Mouse (Mus musculus): ENCODE data around the gene Vmn2r120. TPM values are rescaled to one million over a fixed set of nuclear protein-coding genes. Genes with fewer than 3 reads are reported as not detected.
"Not testable (repeated sequence)": the region's sequence is repeated elsewhere in the genome, so short reads cannot be mapped to it uniquely, and the experiment has no call there.

The Vmn2r120 gene
- not detected in 2 replicates for polyA plus RNA-seq (2012; rRNA removed)

DNA sequence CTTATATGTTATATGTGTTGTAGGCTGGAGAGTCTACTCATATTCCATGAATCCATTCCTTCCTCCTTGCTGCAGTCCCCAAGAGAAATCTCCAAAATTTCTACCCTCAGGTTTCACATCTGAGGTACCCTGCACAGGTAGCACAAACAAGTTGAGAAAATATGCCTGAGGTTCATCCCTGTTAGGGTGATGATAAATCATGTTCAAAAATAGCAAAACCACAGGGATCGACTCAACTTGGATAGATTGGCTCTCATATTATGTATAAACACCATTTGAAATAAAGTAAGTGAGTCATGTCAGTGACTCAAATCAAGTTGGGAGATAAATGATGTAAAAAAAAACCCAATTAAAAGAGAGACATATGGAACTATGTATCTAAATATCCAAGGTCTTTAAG, at the start of gene Vmn2r120:
Gene Vmn2r120 (minus strand): TSS at position 101 of the 400 bp plus-strand sequence.
- DNase-seq (ENCODE audit: low read depth): no peak

DNA sequence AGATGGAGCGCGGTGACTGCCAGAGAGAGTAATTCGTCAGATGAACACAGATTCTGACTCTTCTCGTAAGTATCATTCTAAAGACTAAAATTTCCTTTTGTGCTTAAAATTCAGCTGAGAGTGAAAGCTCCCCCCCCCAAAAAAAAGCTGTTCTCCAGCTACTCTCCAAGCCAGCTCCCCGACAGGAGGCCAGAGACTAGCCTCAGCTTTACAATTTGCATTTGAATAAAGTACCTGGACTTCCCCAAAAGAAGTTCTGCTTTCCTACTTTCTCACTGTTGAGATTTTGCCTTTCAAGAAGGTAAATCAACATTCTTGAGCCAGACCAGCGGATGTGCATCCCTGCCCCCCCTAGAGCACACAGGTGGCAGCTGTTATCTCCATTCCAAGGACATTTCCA, 42.0 kb upstream of the Vmn2r120 start:
- DNase-seq (ENCODE audit: low read depth): not testable (repeated sequence)

DNA sequence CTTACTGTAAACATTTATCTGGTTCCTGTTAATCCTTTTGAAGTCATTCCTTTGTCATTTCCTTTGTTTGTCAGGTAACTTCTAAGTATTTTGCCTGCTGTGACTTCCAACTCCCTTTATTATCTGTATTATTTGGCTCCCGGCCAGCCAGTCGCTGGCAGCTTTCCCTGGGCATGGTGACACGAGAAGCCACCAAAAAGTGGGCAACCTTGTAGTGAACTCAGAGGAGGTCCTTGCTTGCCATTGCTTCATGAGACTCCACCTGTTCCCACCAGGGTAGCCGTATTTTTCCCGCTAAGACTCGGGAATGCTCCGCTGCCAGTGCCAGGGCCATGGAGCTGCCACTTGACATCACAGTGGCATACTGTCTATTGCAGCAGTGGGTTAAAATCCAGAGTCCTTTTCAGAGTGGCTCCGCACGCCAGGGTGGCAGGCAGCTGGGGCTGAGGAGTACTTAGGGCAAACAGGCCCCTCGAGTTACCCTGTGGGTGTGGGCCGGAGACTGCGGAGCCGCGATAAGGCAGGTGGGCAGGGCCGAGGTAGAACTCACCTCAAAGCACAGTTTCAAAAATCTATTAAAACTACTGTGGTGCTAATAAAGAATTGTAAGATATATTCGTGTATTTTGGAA, 28.9 kb upstream of the Vmn2r120 start:
- no peak for DNase-seq (ENCODE audit: low read depth)

Other genes starting within 250 kb of the Vmn2r120 start
- gene Adgre1, start 186.8 kb downstream of the Vmn2r120 start, polyA plus RNA-seq (2012; rRNA removed): 21.6 and 22.2 TPM in 2 replicates
- gene Gm21834, start 196.7 kb upstream of the Vmn2r120 start, polyA plus RNA-seq (2012; rRNA removed): not detected in 2 replicates
- gene Cntnap5c, start 224.1 kb upstream of the Vmn2r120 start, polyA plus RNA-seq (2012; rRNA removed): not detected in 2 replicates

Measured in gonadal fat pad, adult 2 months (tissue).